Mouse (Mus musculus): ENCODE data around the gene Gm5148.
A peak's percentile ranks its signal among the peaks of the same experiment; 100 is the strongest.

The Gm5148 gene

GRCm38 (mm10) chr3:37737407-37737806 lies 13.1 kb upstream of the Gm5148 start:
- no peak for DNase-seq

DNA sequence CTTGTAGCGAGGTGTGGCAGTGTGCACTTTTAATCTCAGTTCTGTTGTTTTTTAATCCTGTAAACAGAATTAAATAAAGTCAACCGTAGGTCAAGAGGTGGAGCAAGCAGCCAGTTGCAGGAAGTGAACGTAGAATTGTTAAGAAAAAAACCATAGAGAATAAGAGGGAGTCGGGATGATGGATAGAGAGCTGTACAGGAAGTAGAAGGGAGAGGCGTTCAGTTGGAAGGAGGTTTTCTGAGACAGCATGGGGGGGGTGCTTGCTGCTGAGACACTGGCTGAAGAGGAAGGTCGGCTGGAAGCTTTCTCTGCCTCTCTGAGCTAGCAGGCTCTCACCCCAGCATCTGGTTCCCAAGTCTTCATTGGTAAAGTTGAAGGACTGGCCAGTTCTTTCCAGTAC lies 10.9 kb upstream of the Gm5148 start:
- no peak for DNase-seq

- no peak for DNase-seq
These were observed 4.9 kb upstream of the Gm5148 start for GRCm38 (mm10) chr3:37729142-37729541.

GRCm38 (mm10) chr3:37728112-37729100 lies 4.1 kb upstream of the Gm5148 start:
- no peak for DNase-seq

DNA sequence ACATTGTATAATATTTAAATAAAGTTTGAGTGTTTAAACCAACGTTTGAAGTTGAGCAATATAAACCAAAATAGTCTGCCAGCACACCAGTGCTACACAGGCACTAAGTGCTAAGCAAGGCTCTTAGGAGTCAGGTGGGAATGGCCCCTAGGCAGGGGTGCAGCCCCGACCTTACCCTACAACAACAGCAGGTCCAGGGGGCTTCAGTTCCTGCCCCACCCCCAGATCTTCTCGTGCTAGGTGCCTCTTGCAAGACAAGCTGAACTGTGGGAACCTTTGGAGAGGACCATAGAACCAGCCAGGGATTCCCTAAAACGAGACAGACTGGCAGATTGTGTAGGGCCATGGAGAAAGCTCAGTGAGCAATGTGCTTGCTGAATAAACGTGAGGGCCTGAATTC lies 3.1 kb upstream of the Gm5148 start:
- DNase-seq, result no peak

DNA sequence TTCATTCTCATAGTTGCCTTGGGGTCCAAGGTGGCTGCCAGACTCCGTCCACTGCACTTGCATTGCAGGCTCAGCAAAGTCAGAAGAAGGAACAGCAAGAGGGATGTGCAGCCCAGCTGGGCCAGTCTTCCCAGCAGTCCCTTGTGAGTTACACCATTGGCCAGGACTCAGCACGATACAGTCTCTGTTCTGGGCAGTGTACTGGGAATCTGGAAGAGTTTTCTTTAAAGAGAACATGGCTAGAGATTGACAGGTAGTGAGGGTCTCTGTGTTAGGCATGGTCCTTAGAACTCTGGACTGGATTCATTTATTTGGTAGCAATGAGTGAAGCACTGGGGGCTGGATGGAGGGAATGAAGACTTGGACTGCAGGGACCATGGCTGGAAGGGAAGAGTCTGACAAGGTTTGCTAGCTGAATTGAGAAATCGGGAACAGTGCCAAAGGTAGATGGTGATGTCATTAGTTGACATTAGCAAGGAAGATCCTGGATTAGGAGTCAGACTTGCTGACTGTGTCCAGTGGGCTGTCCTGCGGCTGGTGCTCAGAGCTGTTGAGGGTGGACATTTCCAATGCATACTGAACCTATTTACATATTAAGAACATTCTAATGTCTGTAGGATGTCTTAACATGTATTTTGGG lies 2.3 kb upstream of the Gm5148 start:
- no peak for DNase-seq

GRCm38 (mm10) chr3:37724946-37725735 lies 851 bp upstream of the Gm5148 start:
- no peak for DNase-seq

GRCm38 (mm10) chr3:37723662-37724170 lies 574 bp downstream of the Gm5148 start:
- DNase-seq, result peak; percentile 64

DNA sequence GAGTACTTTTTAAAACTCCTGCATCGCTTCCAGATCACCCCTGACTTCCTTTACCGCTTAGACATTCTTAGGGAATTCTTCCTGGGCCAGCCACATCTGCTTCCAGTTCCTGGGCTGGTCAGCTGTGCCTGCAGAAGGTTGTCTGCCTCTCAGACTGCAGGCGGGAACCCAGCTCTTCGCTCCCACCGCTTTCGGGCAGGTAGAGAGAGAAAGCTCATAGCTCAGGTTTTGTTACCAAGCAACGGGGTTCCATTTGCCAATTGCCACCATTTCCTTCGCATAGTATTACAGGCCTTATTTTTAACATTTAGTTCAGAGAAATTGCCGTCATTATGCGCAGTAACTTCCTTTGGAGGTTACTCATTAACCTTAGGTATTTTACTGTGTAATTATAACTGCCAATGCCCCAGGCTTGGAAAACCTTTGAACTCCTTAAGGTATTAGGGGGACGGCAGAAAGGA lies 1.2 kb downstream of the Gm5148 start:
- peak; percentile 34 for DNase-seq

GRCm38 (mm10) chr3:37722487-37723060 lies 1.7 kb downstream of the Gm5148 start:
- DNase-seq, result no peak

DNA sequence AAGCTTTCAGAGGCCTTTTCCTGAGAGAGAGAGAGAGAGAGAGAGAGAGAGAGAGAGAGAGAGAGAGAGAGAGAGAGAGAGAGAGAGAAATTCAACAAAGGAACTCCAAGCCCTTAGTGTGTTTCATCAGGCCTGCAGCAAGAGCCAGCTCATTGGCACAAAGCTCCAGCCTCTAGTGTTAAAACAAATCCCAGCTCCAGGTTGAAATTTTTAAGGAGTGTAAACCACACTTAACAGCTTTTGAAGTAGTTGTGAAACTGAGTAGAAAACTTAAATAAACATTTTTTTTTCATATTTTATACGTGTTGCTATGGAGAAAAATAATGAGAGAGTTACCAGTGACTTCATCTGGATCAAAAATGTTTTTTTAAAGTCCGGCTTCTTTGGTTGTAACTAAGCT lies 7.3 kb downstream of the Gm5148 start:
- DNase-seq, result no peak

- no peak for DNase-seq
These were observed 8.6 kb downstream of the Gm5148 start for GRCm38 (mm10) chr3:37715734-37716133.

DNA sequence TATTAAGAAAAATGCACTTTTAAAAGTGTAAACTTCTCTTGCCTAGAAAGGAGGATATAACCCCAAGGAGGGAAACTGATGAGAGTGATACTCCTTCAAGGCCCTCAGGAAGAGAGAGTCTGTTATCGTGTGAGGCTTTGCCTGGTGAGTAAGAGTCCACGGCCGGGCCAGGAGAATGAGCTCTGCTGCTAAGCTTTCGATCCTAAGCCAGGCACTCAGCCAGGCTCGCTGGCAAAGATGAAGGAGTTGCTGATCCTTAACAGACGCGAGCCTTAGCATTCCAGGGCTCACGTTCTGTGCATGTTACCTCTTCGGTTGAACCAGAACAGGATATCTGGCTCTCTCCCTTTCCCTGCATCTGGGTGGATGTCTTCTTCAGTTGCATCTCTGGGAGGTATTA lies 11.8 kb downstream of the Gm5148 start:
- DNase-seq, result no peak

GRCm38 (mm10) chr3:37711639-37712038 lies 12.7 kb downstream of the Gm5148 start:
- DNase-seq, result no peak

DNA sequence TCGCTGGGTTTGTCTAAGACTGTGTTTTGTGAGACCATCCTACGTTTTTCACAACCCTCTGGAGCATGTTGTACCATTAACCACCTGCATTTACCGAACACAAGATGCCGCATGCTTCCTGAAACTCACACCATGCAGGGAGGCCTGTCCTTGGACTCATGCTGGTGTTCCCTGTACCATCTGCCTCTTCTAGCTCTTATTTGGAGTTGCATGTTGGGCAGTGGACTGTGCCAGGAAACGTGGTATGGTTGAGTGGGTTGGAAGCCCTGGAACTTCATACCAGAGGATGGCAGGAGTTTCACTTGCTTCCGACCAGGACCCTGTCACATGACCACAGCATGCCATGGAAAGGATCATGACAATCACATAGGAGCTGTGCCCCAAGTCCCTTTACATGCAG lies 16.5 kb downstream of the Gm5148 start:
- no peak for DNase-seq

- no peak for DNase-seq
These were observed 17.9 kb downstream of the Gm5148 start for GRCm38 (mm10) chr3:37706439-37706838.

- DNase-seq, result no peak
These were observed 18.9 kb downstream of the Gm5148 start for GRCm38 (mm10) chr3:37705436-37705835.

DNA sequence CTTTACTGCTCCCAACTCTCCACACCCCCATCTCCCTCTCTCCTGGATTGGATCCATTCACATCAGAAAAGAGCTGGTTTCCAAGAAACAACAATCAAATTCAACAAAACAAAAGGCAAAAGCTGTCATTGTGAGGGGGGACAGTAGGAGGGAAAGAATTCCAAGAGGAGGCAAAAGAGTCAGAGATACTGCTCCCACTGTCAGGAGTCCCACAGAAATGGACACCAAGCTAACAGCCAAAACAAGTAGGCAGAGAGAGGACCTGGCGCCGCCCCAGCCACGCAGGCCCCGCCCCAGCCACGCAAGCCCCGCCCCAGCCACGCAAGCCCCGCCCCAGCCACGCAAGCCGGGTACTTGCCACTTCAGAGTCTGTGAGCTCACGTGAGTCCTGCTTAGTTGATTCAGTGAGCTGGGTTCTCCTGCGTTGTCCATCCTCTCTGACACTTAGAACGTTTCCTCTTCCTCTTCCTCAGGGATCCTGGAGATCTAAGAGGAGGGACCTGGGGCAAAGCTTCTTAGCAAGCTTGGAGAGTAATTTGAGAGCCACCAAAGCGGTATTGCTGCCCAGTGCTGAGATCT lies 19.5 kb downstream of the Gm5148 start:
- DNase-seq, result no peak

GRCm38 (mm10) chr3:37703066-37703465 lies 21.2 kb downstream of the Gm5148 start:
- no peak for DNase-seq

DNA sequence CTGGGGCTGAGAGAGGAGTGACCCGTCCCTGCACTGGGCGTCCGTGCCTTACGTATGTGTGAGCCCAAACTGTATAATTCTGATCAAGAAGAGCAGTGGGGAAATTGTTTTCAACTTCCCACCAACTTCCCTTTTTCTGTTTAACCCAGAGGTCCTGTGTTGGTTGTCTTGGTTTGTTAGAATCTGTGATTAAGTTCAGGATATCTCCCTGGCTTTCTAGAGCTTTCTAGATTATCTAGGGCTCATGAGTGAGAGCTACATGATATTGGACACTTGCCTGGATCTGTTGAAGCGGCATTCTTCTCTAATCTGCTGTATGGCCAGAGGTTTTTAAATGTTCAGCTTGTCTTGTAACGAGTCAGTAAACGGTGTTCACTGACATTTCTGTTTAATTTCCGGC lies 30.7 kb downstream of the Gm5148 start:
- DNase-seq, result no peak

GRCm38 (mm10) chr3:37692945-37693344 lies 31.3 kb downstream of the Gm5148 start:
- DNase-seq, result no peak
